Mouse (Mus musculus): ENCODE measurements around the gene Rsph14. TPM values are rescaled to one million over a fixed set of nuclear protein-coding genes. Genes with fewer than 3 reads are reported as not detected.
"Not testable (repeated sequence)": the region's sequence is repeated elsewhere in the genome, so short reads cannot be mapped to it uniquely, and the experiment has no call there.

Gene Rsph14
- polyA plus RNA-seq, 1 experiment from 2014 or later, result not detected

DNA sequence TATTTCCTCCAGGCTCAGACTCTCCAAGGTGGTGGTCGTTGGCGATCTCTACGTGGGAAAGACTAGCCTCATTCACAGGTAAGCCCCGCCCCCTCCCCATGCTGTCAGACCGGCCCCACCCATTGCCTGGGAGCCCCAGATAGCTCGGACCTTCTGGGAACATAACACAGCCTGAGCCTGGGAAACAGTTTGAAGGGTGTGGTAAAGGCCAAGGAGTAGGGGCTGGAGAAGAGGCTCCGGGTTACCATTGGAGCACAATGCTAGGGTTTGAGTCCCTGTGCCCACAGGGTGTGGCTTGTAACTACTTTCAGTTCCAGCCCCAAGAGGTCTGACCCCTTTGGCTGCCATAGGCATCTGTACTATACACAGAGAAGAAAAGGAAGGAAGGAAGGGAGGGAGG, 12.1 kb upstream of the Rsph14 start:
- Histone ChIP-seq H3K27ac (ENCODE audit: low read depth, low read length) (no peak overlapping the region), H3K9ac (ENCODE audit: low read depth, low read length) (no peak overlapping the region), H3K4me3 (ENCODE audit: low read length) (no peak overlapping the region), H3K4me1 (ENCODE audit: control insufficient read depth, insufficient read depth, low read length) (no peaks in the 10 kb centered on the region), H3K36me3 (ENCODE audit: control insufficient read depth, insufficient read depth, low read length) (no peaks in the 10 kb centered on the region), H3K9me3 (ENCODE audit: control insufficient read depth, low read length) (no peaks in the 10 kb centered on the region), H3K27me3 (ENCODE audit: control insufficient read depth, insufficient read depth, low read length) (no peaks in the 10 kb centered on the region), H3K4me2 (replicated peaks; ENCODE audit: low read depth, low read length) (no peak overlapping the region)
- WGBS, result 38% methylated on average over 7 of the region's 7 CpGs
- ATAC-seq (ENCODE audit: low FRiP score, low TSS enrichment), result no peak

DNA sequence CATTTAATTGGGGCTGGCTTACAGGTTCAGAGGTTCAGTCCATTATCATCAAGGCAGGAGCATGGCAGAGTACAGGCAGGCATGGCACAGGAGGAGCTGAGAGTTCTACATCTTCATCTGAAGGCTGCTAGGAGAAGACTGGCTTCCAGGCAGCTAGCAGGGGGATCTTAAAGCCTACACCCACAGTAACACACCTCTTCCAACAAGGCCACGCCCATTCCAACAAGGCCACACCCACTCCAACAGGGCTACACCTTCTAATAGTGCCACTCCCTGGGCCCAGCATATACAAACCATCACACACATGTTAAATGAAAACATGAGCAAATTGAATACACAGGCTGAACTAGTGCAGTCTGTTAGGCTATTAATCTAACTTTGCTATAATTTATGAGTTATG, 9.7 kb upstream of the Rsph14 start:
- H3K9ac ChIP-seq (ENCODE audit: low read depth, low read length); H3K27ac ChIP-seq (ENCODE audit: low read depth, low read length); H3K27me3 ChIP-seq (ENCODE audit: control insufficient read depth, insufficient read depth, low read length); H3K9me3 ChIP-seq (ENCODE audit: control insufficient read depth, low read length); H3K36me3 ChIP-seq (ENCODE audit: control insufficient read depth, insufficient read depth, low read length); ATAC-seq (ENCODE audit: low FRiP score, low TSS enrichment); H3K4me2 ChIP-seq (replicated peaks; ENCODE audit: low read depth, low read length); H3K4me1 ChIP-seq (ENCODE audit: control insufficient read depth, insufficient read depth, low read length); H3K4me3 ChIP-seq (ENCODE audit: low read length): not testable (repeated sequence)
- WGBS, result 9% methylated on average over 1 of the region's 1 CpGs

DNA sequence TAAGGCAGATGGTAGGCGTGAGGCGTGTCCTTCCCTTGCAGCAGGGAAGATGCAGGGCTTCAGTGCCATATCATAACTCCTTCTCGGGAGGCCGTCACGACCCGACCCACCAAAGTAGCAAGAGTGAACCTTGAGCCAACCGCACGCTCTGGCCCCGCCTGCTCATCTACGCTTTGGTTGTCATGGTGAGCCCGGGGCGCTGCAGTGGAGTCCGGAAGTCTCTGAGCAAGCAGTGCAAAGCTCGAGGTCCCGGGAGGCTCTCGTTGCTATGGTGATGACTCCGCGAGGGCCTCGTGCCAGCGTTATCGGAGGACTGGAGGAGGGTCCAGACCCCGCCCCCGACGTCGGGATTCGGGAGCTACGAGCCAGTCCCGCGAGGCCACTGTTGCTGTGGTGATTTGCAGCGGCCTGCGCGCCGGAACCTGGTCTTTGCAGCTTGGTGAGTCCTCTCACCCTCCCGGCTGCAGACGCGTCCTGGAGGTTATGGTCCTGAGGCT, 4.5 kb upstream of the Rsph14 start, which contains the start of gene Rab36:
Rab36 (plus strand) TSS at position 176 of the 497 bp plus-strand sequence.
- H3K4me2 ChIP-seq (replicated peaks; ENCODE audit: low read depth, low read length), result peak within 1 kb of the TSS; percentile 58
- no peaks in the 10 kb centered on the region for H3K27me3 ChIP-seq (ENCODE audit: control insufficient read depth, insufficient read depth, low read length)
- H3K27ac ChIP-seq (ENCODE audit: low read depth, low read length), result peak within 1 kb of the TSS; percentile 57; the same call in 1 of the 2 replicates
- peak within 1 kb of the TSS; percentile 52; the same call in 1 of the 2 replicates for H3K9ac ChIP-seq (ENCODE audit: low read depth, low read length)
- under 1% methylated on average over 36 of the region's 36 CpGs for WGBS
- H3K4me3 ChIP-seq (ENCODE audit: low read length), result peak within 1 kb of the TSS; percentile 40
- H3K9me3 ChIP-seq (ENCODE audit: control insufficient read depth, low read length), result no peaks in the 10 kb centered on the region
- no peaks in the 10 kb centered on the region for H3K36me3 ChIP-seq (ENCODE audit: control insufficient read depth, insufficient read depth, low read length)
- 0 out of 2 replicates have a peak, but pooled peaks cover 8% of the 10 kb centered on the region for H3K4me1 ChIP-seq (ENCODE audit: control insufficient read depth, insufficient read depth, low read length)
- peak; percentile 97 for ATAC-seq (ENCODE audit: low FRiP score, low TSS enrichment)

DNA sequence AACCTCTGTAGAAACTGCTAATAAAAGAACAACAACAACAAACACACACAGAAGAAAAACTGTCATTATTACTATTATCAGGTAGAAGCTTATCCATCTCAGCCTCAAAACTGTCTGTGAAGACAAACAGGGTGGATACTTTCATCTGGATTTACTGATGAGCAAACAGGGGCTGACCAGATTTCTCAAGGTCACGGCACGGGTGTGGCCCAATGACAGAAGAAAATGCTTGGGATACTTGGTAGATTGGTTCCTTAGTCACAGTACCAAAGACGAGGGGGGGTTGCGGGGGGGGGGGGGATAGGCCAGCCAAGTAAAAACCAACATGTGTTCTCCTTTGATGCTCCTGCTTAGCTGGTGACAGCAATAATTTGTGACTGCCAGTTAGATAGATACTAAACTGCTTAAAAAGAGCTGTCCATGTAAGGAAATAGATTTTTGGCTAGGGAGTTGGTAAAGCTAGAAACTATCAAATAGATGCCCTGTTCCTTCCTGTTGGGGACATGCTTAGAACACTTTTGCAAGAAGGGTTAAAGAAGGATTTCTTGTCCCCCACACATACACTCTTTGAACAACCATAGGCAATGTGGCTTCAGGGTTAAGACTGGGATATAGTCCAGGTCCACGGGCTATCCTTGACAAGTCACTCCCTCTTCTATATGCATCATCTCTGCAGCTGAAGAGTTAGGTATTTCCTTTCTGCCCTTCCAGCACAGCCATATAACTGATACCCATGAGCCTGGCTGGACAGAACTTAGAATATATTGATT, 856 bp downstream of the Rsph14 start:
- H3K36me3 ChIP-seq (ENCODE audit: control insufficient read depth, insufficient read depth, low read length), result no peaks in the 10 kb centered on the region
- no peaks in the 10 kb centered on the region for H3K9me3 ChIP-seq (ENCODE audit: control insufficient read depth, low read length)
- H3K4me2 ChIP-seq (replicated peaks; ENCODE audit: low read depth, low read length), result no peak overlapping the region
- H3K9ac ChIP-seq (ENCODE audit: low read depth, low read length), result no peak overlapping the region
- 70% methylated on average over 5 of the region's 5 CpGs for WGBS
- no peaks in the 10 kb centered on the region for H3K27me3 ChIP-seq (ENCODE audit: control insufficient read depth, insufficient read depth, low read length)
- H3K4me1 ChIP-seq (ENCODE audit: control insufficient read depth, insufficient read depth, low read length), result 0 out of 2 replicates have a peak, but pooled peaks cover 8% of the 10 kb centered on the region
- no peak overlapping the region for H3K4me3 ChIP-seq (ENCODE audit: low read length)
- H3K27ac ChIP-seq (ENCODE audit: low read depth, low read length), result no peak overlapping the region
- ATAC-seq (ENCODE audit: low FRiP score, low TSS enrichment), result no peak

DNA sequence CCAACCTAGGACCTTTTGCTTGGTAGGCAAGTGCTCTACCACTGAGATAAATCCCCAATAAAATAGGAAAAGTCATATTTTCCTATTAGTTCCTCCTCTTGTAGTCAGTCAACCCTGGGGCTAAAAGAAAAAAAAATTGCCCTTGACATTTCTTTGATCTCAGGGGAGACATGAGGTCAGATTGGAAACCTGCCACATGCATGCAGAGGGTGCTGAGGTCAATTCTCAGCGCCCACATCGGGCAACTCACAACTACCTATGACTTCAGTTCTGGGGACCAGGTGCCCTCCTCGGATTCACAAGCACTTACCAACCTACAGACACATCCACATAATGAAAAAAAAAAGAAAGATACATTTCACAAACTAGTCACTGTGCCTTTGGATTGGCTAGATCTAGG, 2.2 kb downstream of the Rsph14 start:
- H3K27me3 ChIP-seq (ENCODE audit: control insufficient read depth, insufficient read depth, low read length), result no peaks in the 10 kb centered on the region
- H3K36me3 ChIP-seq (ENCODE audit: control insufficient read depth, insufficient read depth, low read length), result no peaks in the 10 kb centered on the region
- H3K4me1 ChIP-seq (ENCODE audit: control insufficient read depth, insufficient read depth, low read length), result 0 out of 2 replicates have a peak, but pooled peaks cover 8% of the 10 kb centered on the region
- no peak overlapping the region for H3K9ac ChIP-seq (ENCODE audit: low read depth, low read length)
- ATAC-seq (ENCODE audit: low FRiP score, low TSS enrichment), result no peak
- no peak overlapping the region for H3K4me3 ChIP-seq (ENCODE audit: low read length)
- no peak overlapping the region for H3K27ac ChIP-seq (ENCODE audit: low read depth, low read length)
- WGBS, result 91% methylated on average over 3 of the region's 3 CpGs
- no peaks in the 10 kb centered on the region for H3K9me3 ChIP-seq (ENCODE audit: control insufficient read depth, low read length)
- no peak overlapping the region for H3K4me2 ChIP-seq (replicated peaks; ENCODE audit: low read depth, low read length)

DNA sequence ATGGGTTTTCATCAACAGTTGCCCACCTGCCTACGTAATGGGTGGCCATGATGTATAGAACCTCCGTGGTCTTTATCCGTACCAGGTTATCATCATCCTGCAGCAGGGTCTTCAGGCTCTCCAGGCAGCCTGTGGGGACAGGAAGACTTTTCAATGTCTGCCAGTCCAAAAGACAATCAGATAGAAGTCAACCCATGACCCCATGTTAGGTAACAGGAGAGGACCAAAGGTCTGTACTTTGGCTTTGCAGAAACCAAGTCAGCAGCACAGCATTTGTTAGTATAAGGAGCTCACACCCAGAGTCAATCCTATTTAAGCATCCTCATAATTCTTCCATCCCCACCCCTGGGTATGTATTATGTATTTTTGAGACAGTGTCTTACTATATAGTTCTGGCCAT, 2.7 kb downstream of the Rsph14 start:
- H3K27ac ChIP-seq (ENCODE audit: low read depth, low read length), result no peak overlapping the region
- no peak overlapping the region for H3K4me2 ChIP-seq (replicated peaks; ENCODE audit: low read depth, low read length)
- no peak for ATAC-seq (ENCODE audit: low FRiP score, low TSS enrichment)
- no peaks in the 10 kb centered on the region for H3K9me3 ChIP-seq (ENCODE audit: control insufficient read depth, low read length)
- 0 out of 2 replicates have a peak, but pooled peaks cover 8% of the 10 kb centered on the region for H3K4me1 ChIP-seq (ENCODE audit: control insufficient read depth, insufficient read depth, low read length)
- no peak overlapping the region for H3K9ac ChIP-seq (ENCODE audit: low read depth, low read length)
- H3K27me3 ChIP-seq (ENCODE audit: control insufficient read depth, insufficient read depth, low read length), result no peaks in the 10 kb centered on the region
- no peak overlapping the region for H3K4me3 ChIP-seq (ENCODE audit: low read length)
- 94% methylated on average over 3 of the region's 3 CpGs for WGBS
- no peaks in the 10 kb centered on the region for H3K36me3 ChIP-seq (ENCODE audit: control insufficient read depth, insufficient read depth, low read length)

DNA sequence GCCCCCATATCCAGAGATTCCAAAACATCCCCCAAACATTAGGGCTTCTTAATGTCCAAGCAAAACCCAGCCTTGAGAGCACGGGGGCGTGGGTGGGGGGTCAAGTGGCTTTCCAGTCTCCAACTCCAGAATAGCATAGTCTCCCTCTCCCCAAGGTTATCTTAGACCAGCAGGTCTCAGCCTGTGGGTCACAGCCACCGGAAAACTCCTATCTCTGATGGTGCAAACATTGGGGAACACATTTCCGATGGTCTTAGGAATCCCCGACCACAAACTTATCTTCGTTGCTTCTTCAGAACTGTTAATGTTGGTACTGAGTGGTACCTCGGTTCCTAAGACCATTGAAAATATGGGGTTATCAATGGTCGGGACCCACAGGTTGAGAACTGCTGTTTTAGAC, 3.6 kb downstream of the Rsph14 start:
- WGBS, result 92% methylated on average over 8 of the region's 8 CpGs
- Histone ChIP-seq H3K36me3 (ENCODE audit: control insufficient read depth, insufficient read depth, low read length) (no peaks in the 10 kb centered on the region), H3K4me1 (ENCODE audit: control insufficient read depth, insufficient read depth, low read length) (0 out of 2 replicates have a peak, but pooled peaks cover 8% of the 10 kb centered on the region), H3K27ac (ENCODE audit: low read depth, low read length) (no peak overlapping the region), H3K27me3 (ENCODE audit: control insufficient read depth, insufficient read depth, low read length) (no peaks in the 10 kb centered on the region), H3K9me3 (ENCODE audit: control insufficient read depth, low read length) (no peaks in the 10 kb centered on the region), H3K4me3 (ENCODE audit: low read length) (no peak overlapping the region), H3K9ac (ENCODE audit: low read depth, low read length) (no peak overlapping the region), H3K4me2 (replicated peaks; ENCODE audit: low read depth, low read length) (no peak overlapping the region)
- no peak for ATAC-seq (ENCODE audit: low FRiP score, low TSS enrichment)

DNA sequence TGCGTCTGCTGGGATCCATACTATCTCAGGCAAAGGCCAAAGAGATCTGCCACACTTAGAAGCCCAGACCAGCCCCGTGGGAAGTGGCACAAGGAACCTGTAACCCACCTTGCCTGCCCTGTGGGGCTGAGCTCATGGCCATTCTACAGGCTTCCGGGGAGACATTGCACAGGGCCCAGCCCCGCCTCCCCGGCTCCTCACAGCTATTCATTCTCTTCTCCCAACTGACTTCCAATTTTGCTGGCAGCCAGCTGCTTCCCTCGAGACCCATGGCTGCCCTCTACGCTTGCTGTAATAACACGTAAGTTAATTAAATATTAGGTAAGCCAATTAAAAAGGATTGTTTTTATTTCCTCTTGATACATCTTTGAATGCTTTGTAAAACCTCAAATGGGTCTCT, 5.9 kb downstream of the Rsph14 start:
- H3K9me3 ChIP-seq (ENCODE audit: control insufficient read depth, low read length), result no peaks in the 10 kb centered on the region
- H3K27me3 ChIP-seq (ENCODE audit: control insufficient read depth, insufficient read depth, low read length), result 0 out of 2 replicates have a peak, but pooled peaks cover 3% of the 10 kb centered on the region
- no peak overlapping the region for H3K27ac ChIP-seq (ENCODE audit: low read depth, low read length)
- H3K4me2 ChIP-seq (replicated peaks; ENCODE audit: low read depth, low read length), result no peak overlapping the region
- no peak for ATAC-seq (ENCODE audit: low FRiP score, low TSS enrichment)
- 75% methylated on average over 8 of the region's 8 CpGs for WGBS
- H3K4me3 ChIP-seq (ENCODE audit: low read length), result no peak overlapping the region
- H3K36me3 ChIP-seq (ENCODE audit: control insufficient read depth, insufficient read depth, low read length), result no peaks in the 10 kb centered on the region
- H3K9ac ChIP-seq (ENCODE audit: low read depth, low read length), result no peak overlapping the region
- no peaks in the 10 kb centered on the region for H3K4me1 ChIP-seq (ENCODE audit: control insufficient read depth, insufficient read depth, low read length)

DNA sequence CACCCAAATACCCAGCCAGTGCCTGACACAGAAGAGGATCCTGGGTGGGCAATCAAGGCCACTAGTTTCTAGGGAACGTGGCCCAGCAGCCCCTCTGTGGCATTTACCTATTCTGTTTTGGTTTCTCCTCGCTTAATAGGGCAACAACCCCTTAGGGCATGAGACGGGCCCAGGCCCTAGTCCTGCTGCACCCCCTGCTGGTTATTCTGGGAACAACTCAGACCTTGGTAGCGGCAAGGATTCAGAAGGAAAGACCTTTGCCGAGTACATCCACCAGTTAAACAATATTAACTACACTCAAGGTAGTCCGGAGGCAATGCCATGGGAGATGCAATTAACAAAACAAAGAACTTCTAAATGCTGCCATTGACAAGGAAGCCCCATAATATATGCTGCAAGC, 11.2 kb downstream of the Rsph14 start:
- ATAC-seq (ENCODE audit: low FRiP score, low TSS enrichment), result 0 out of 2 replicates have a peak, but pooled peaks have one; percentile 35
- Histone ChIP-seq H3K4me3 (ENCODE audit: low read length) (no peak overlapping the region), H3K27me3 (ENCODE audit: control insufficient read depth, insufficient read depth, low read length) (0 out of 2 replicates have a peak, but pooled peaks cover 3% of the 10 kb centered on the region), H3K27ac (ENCODE audit: low read depth, low read length) (no peak overlapping the region), H3K4me1 (ENCODE audit: control insufficient read depth, insufficient read depth, low read length) (no peaks in the 10 kb centered on the region), H3K36me3 (ENCODE audit: control insufficient read depth, insufficient read depth, low read length) (no peaks in the 10 kb centered on the region), H3K4me2 (replicated peaks; ENCODE audit: low read depth, low read length) (no peak overlapping the region), H3K9ac (ENCODE audit: low read depth, low read length) (no peak overlapping the region), H3K9me3 (ENCODE audit: control insufficient read depth, low read length) (no peaks in the 10 kb centered on the region)
- WGBS, result 13% methylated on average over 6 of the region's 6 CpGs

All from kidney, embryonic 14.5 days (tissue).